Mouse (Mus musculus): Measurements from ENCODE around the gene AC170998.1. TPM values are rescaled to one million over a fixed set of nuclear protein-coding genes. Genes with fewer than 3 reads are reported as not detected.
"Not testable (repeated sequence)": the region's sequence is repeated elsewhere in the genome, so short reads cannot be mapped to it uniquely, and the experiment has no call there.

AC170998.1 gene
- polyA plus RNA-seq, 1 experiment from 2014 or later: 4.0 TPM

- Histone ChIP-seq H3K9me3 (replicated peaks) (no peaks in the 10 kb centered on the region), H3K27ac (no peak overlapping the region), H3K4me1 (no peaks in the 10 kb centered on the region), H3K27me3 (ENCODE audit: low read depth, poor library complexity, severe bottlenecking) (no peaks in the 10 kb centered on the region), H3K36me3 (peaks cover 82% of the 10 kb centered on the region), H3K4me3 (no peak overlapping the region)
- WGBS: 89% methylated on average over 6 of the region's 6 CpGs
- DNase-seq (ENCODE audit: low spot score): no peak
Measured at GRCm38 (mm10) chr17:28745773-28746172, 19.9 kb downstream of the AC170998.1 start.

DNA sequence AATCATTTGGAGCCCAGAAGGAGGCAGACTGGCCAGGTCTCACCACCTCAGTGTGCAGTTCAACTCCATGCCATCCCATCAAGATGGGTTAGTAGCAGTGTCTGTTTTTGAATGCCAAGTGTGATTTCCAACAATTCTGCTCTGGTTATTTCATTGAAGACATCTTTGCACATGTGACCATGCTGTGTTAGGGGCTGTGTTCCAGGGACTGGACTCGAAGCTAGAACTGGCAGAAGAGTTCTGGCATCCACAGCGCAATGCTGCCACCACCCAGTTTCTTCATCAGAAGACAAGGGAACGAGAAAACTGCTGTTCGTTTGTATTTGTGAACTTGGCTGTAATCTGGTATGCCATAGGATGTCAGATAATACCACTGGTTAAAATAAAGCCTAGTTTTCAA, 22.1 kb downstream of the AC170998.1 start:
- no peaks in the 10 kb centered on the region for H3K27me3 ChIP-seq (ENCODE audit: low read depth, poor library complexity, severe bottlenecking)
- 95% methylated on average over 4 of the region's 4 CpGs for WGBS
- no peak overlapping the region for H3K27ac ChIP-seq
- peaks cover 60% of the 10 kb centered on the region for H3K36me3 ChIP-seq
- DNase-seq (ENCODE audit: low spot score): no peak
- H3K4me3 ChIP-seq: no peak overlapping the region
- H3K4me1 ChIP-seq: no peaks in the 10 kb centered on the region
- H3K9me3 ChIP-seq (replicated peaks): no peaks in the 10 kb centered on the region

GRCm38 (mm10) chr17:28750580-28750979, 24.7 kb downstream of the AC170998.1 start:
- no peaks in the 10 kb centered on the region for H3K27me3 ChIP-seq (ENCODE audit: low read depth, poor library complexity, severe bottlenecking)
- H3K4me3 ChIP-seq: no peak overlapping the region
- no peaks in the 10 kb centered on the region for H3K9me3 ChIP-seq (replicated peaks)
- WGBS: 89% methylated on average over 6 of the region's 6 CpGs
- DNase-seq (ENCODE audit: low spot score): no peak
- no peaks in the 10 kb centered on the region for H3K4me1 ChIP-seq
- no peak overlapping the region for H3K27ac ChIP-seq
- H3K36me3 ChIP-seq: peaks cover 34% of the 10 kb centered on the region

- H3K36me3 ChIP-seq: no peaks in the 10 kb centered on the region
- no peaks in the 10 kb centered on the region for H3K27me3 ChIP-seq (ENCODE audit: low read depth, poor library complexity, severe bottlenecking)
- no peaks in the 10 kb centered on the region for H3K9me3 ChIP-seq (replicated peaks)
- no peak overlapping the region for H3K27ac ChIP-seq
- no peak for DNase-seq (ENCODE audit: low spot score)
- no peak overlapping the region for H3K4me3 ChIP-seq
- 73% methylated on average over 5 of the region's 5 CpGs for WGBS
- peaks cover 5% of the 10 kb centered on the region for H3K4me1 ChIP-seq
Measured at GRCm38 (mm10) chr17:28756447-28756846, 30.6 kb downstream of the AC170998.1 start.

GRCm38 (mm10) chr17:28757470-28757869, 31.6 kb downstream of the AC170998.1 start:
- Histone ChIP-seq H3K9me3 (replicated peaks) (no peaks in the 10 kb centered on the region), H3K36me3 (no peaks in the 10 kb centered on the region), H3K4me3 (no peak overlapping the region), H3K27me3 (ENCODE audit: low read depth, poor library complexity, severe bottlenecking) (no peaks in the 10 kb centered on the region), H3K27ac (no peak overlapping the region), H3K4me1 (peaks cover 5% of the 10 kb centered on the region)
- no peak for DNase-seq (ENCODE audit: low spot score)
- WGBS: 83% methylated on average over 2 of the region's 2 CpGs

GRCm38 (mm10) chr17:28760736-28761312, 34.9 kb downstream of the AC170998.1 start:
- WGBS: 71% methylated on average over 8 of the region's 8 CpGs
- no peak for DNase-seq (ENCODE audit: low spot score)
- Histone ChIP-seq H3K4me3 (no peak overlapping the region), H3K4me1 (peaks cover 5% of the 10 kb centered on the region), H3K9me3 (replicated peaks) (no peaks in the 10 kb centered on the region), H3K36me3 (no peaks in the 10 kb centered on the region), H3K27ac (no peak overlapping the region), H3K27me3 (ENCODE audit: low read depth, poor library complexity, severe bottlenecking) (no peaks in the 10 kb centered on the region)

- H3K4me3 ChIP-seq: no peak overlapping the region
- 12% methylated on average over 3 of the region's 3 CpGs for WGBS
- H3K27ac ChIP-seq: no peak overlapping the region
- H3K27me3 ChIP-seq (ENCODE audit: low read depth, poor library complexity, severe bottlenecking): peaks cover 6% of the 10 kb centered on the region; the same call in 1 of the 2 replicates
- no peaks in the 10 kb centered on the region for H3K36me3 ChIP-seq
- peaks cover 6% of the 10 kb centered on the region; the same call in 1 of the 2 replicates for H3K4me1 ChIP-seq
- no peaks in the 10 kb centered on the region for H3K9me3 ChIP-seq (replicated peaks)
- DNase-seq (ENCODE audit: low spot score): peak; percentile 78
Measured at GRCm38 (mm10) chr17:28761871-28762270, 36.0 kb downstream of the AC170998.1 start.

DNA sequence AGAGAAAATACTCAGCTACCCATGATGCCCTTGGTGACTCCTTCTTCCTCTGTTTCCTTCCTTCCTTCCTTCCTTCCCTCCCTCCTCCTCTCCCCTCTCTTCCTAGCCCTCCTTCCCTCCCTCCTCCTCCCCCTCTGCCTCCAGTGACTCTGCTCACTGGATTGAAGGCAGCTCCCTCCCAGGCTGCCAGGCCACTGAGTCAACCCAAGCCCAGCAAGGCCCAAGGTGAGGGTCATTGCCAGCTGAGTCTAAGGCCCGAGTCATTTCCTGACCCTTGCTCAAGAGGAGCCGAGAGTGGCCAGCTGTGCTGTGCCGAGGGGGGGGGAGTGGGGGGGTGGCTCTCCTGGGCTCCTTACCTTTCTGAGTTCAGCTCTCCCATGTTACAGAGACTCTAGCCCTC, 40.3 kb downstream of the AC170998.1 start:
- 66% methylated on average over 3 of the region's 3 CpGs for WGBS
- Histone ChIP-seq H3K4me3 (no peak overlapping the region), H3K9me3 (replicated peaks) (no peaks in the 10 kb centered on the region), H3K36me3 (no peaks in the 10 kb centered on the region), H3K27ac (no peak overlapping the region), H3K4me1 (peaks cover 21% of the 10 kb centered on the region), H3K27me3 (ENCODE audit: low read depth, poor library complexity, severe bottlenecking) (peaks cover 46% of the 10 kb centered on the region)
- no peak for DNase-seq (ENCODE audit: low spot score)

- Histone ChIP-seq H3K9me3 (replicated peaks) (no peaks in the 10 kb centered on the region), H3K27ac (no peak overlapping the region), H3K27me3 (ENCODE audit: low read depth, poor library complexity, severe bottlenecking) (peaks cover 54% of the 10 kb centered on the region), H3K36me3 (no peaks in the 10 kb centered on the region), H3K4me3 (no peak overlapping the region), H3K4me1 (peaks cover 21% of the 10 kb centered on the region)
- no peak for DNase-seq (ENCODE audit: low spot score)
- WGBS: 80% methylated on average over 11 of the region's 11 CpGs
Measured at GRCm38 (mm10) chr17:28766781-28767515, 41.1 kb downstream of the AC170998.1 start.

- peak; percentile 57 for DNase-seq (ENCODE audit: low spot score)
- H3K36me3 ChIP-seq: no peaks in the 10 kb centered on the region
- WGBS: under 1% methylated on average over 53 of the region's 58 CpGs
- peaks cover 24% of the 10 kb centered on the region for H3K4me1 ChIP-seq
- H3K27me3 ChIP-seq (ENCODE audit: low read depth, poor library complexity, severe bottlenecking): peaks cover 56% of the 10 kb centered on the region
- H3K4me3 ChIP-seq: peak within 1 kb of the TSS; percentile 55
- no peaks in the 10 kb centered on the region for H3K9me3 ChIP-seq (replicated peaks)
- peak within 1 kb of the TSS; percentile 50 for H3K27ac ChIP-seq
Measured at GRCm38 (mm10) chr17:28769121-28769874, 43.4 kb downstream of the AC170998.1 start, which contains the start of gene Mapk13. TSS of gene Mapk13 (plus strand) at chr17:28769297.

DNA sequence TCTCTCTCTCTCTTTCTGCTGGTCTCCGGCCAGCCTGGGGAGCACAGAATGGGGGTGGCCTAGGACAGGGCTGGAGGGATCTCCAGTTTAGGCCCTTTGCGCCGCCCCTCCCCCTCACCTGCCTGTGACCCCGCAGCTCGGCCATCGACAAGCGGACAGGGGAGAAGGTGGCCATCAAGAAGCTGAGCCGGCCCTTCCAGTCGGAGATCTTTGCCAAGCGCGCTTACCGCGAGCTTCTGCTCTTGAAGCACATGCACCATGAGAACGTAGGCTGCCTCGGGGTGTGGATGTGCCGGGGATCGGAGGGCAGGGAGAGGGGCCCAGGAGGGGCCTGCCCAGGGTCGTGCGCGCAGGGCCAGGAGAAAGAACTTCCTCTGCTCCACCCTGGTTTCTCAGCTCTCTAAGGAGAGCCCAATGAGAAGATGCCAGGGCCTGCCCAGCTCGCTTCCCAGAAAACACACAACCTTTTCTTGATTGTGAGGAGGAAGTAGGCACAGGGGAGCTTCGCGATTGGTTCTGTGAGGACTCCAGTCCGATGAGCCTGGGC, 44.1 kb downstream of the AC170998.1 start:
- Histone ChIP-seq H3K4me1 (peaks cover 24% of the 10 kb centered on the region), H3K27me3 (ENCODE audit: low read depth, poor library complexity, severe bottlenecking) (peaks cover 56% of the 10 kb centered on the region), H3K27ac (peak overlapping the region; percentile 50), H3K36me3 (no peaks in the 10 kb centered on the region), H3K9me3 (replicated peaks) (no peaks in the 10 kb centered on the region), H3K4me3 (peak overlapping the region; percentile 55)
- peak; percentile 58 for DNase-seq (ENCODE audit: low spot score)
- 3% methylated on average over 24 of the region's 24 CpGs for WGBS

DNA sequence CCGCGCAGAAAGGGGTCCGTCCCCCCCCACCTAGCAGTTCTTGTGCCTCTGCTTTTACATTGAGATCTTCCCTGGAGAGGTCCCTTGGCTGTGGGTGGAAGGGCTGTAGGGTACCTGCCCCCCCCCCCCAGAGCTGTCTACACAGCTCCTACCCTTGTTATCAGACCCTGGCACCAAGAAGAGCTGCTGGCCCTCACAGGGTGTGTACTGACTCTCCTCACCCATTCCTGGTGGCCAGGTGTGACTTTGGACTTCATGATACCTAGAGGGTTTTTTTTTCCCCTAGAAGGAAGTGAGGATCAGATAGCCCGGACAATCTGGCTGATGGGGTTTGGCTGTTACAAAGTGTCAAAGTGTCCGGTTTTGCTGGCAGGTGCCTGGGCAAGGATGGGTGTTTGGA, 45.4 kb downstream of the AC170998.1 start:
- no peak overlapping the region for H3K4me3 ChIP-seq
- peaks cover 22% of the 10 kb centered on the region for H3K4me1 ChIP-seq
- peaks cover 53% of the 10 kb centered on the region for H3K27me3 ChIP-seq (ENCODE audit: low read depth, poor library complexity, severe bottlenecking)
- DNase-seq (ENCODE audit: low spot score): no peak
- no peaks in the 10 kb centered on the region for H3K9me3 ChIP-seq (replicated peaks)
- WGBS: 91% methylated on average over 5 of the region's 5 CpGs
- no peaks in the 10 kb centered on the region for H3K36me3 ChIP-seq
- H3K27ac ChIP-seq: no peak overlapping the region

- Histone ChIP-seq H3K4me1 (peaks cover 15% of the 10 kb centered on the region), H3K27me3 (ENCODE audit: low read depth, poor library complexity, severe bottlenecking) (peaks cover 29% of the 10 kb centered on the region)
- H3K36me3 ChIP-seq; H3K4me3 ChIP-seq; DNase-seq (ENCODE audit: low spot score); H3K27ac ChIP-seq; H3K9me3 ChIP-seq (replicated peaks): not testable (repeated sequence)
- WGBS: 94% methylated on average over 9 of the region's 9 CpGs
Measured at GRCm38 (mm10) chr17:28774303-28774702, 48.4 kb downstream of the AC170998.1 start.
